Mouse (Mus musculus) C2C12 (cell line): ENCODE data around the gene Bmyc. TPM values are rescaled to one million over a fixed set of nuclear protein-coding genes. Genes with fewer than 3 reads are reported as not detected.

Source experiments
- H3K27me3 ChIP-seq: one replicate; pipeline ENCODE4 v1.6.1; 2011; ENCODE audit not compliant: control insufficient read depth, insufficient read depth, insufficient read length
- H3K36me3 ChIP-seq: one replicate; pipeline ENCODE4 v1.6.1; 2011; ENCODE audit not compliant: control insufficient read depth, insufficient read depth
- H3K4me3 ChIP-seq: one replicate; pipeline ENCODE4 v1.5.1; 2011; ENCODE audit warnings: mild to moderate bottlenecking, control low read depth; ENCODE audit not compliant: poor library complexity, insufficient read depth, severe bottlenecking
- H3K79me2 ChIP-seq: one replicate; pipeline ENCODE4 v1.6.1; 2011; ENCODE audit not compliant: control insufficient read depth, insufficient read depth
- H3K79me3 ChIP-seq: one replicate; pipeline ENCODE4 v1.6.1; 2011; ENCODE audit warnings: low read depth, control low read depth
- H3ac ChIP-seq: one replicate; pipeline ENCODE3; 2011; ENCODE audit warnings: low read depth; ENCODE audit not compliant: control insufficient read depth, insufficient read length
- CEBPB ChIP-seq: IDR thresholded peaks from one replicate; pipeline ENCODE4 v1.6.1; 2011; ENCODE audit warnings: low read depth, mild to moderate bottlenecking, control low read depth, moderate library complexity
- CTCF ChIP-seq: IDR thresholded peaks from one replicate; pipeline ENCODE4 v1.5.1; 2011; ENCODE audit not compliant: control insufficient read depth, insufficient read depth, insufficient read length
- FOSL1 ChIP-seq: IDR thresholded peaks from one replicate; pipeline ENCODE4 v1.8.0; 2011; ENCODE audit warnings: mild to moderate bottlenecking, low read length; ENCODE audit not compliant: poor library complexity, insufficient read depth, severe bottlenecking
- MAX ChIP-seq: IDR thresholded peaks from one replicate; pipeline ENCODE4 v1.6.1; 2011; ENCODE audit warnings: mild to moderate bottlenecking, control low read depth
- MYOD1 ChIP-seq: IDR thresholded peaks from one replicate; pipeline ENCODE4 v1.6.1; 2011; ENCODE audit warnings: low read depth; ENCODE audit not compliant: control insufficient read depth, insufficient read length
- MYOG ChIP-seq: IDR thresholded peaks from one replicate; pipeline ENCODE4 v1.6.1; 2011; ENCODE audit not compliant: control insufficient read depth, insufficient read length; ENCODE audit errors: extremely low read depth
- USF1 ChIP-seq: IDR thresholded peaks from one replicate; pipeline ENCODE4 v1.6.1; 2011; ENCODE audit warnings: low read depth, mild to moderate bottlenecking, control low read depth, moderate library complexity
- polyA plus RNA-seq: library from polyadenylated mRNA; unstranded; fragments of >200 nt; fragmentation: generic; extraction: Trizol; gene quantifications from one replicate; pipeline ENCODE4 v1.2.1, GENCODE M21; 2012; ENCODE audit warnings: missing spikeins

Gene Bmyc
- polyA plus RNA-seq, 1 experiment: 1.0 TPM

DNA sequence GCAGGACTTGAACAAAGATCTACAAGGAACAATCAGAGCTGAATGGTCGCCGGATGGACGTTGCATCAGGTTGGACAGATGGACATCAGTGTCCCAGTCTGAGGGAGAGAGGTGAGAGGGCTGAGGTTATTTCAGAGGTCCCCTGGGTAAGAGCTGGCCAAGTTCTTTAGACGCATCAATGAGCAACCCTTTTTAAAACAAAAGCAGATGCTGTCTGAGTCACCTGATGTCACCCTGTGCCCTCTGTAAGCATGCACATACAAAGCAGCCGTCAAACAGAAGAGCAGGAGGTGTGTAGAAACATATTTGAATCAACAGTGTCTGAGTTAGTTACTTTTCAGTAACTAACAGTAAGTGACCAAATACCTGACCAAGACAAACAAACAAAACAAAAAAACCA, 42.4 kb upstream of the Bmyc start:
- no peak for TF ChIP-seq MAX
- TF ChIP-seq USF1: no peak
- no peak for TF ChIP-seq MYOD1
- no peak for TF ChIP-seq CEBPB
- no peak for TF ChIP-seq MYOG
- H3ac ChIP-seq: no peak overlapping the region

DNA sequence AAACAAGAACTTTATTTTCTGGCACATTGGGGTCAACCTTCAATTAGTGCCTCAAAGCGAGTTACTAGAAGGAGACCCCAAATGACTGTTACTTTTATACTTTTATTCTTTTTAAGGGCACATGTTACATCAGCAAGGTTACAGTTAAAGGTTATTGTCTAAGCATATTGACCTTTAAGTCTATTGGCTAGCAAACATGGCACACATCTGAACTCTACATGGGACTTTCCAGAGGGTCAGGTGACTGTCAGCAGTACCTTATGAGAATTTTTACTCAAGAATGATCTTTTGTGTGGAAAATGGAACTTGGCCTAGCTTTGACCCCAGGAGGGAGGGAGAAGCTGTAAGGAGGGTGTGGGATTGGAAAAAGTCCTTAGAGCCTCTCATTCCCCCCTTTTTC, 40.0 kb upstream of the Bmyc start:
- H3ac ChIP-seq: no peak overlapping the region
- H3K27me3 ChIP-seq: peaks cover 17% of the 10 kb centered on the region
- no peaks in the 10 kb centered on the region for H3K79me2 ChIP-seq
- TF ChIP-seq MAX (no peak), CTCF (no peak), MYOD1 (no peak), FOSL1 (no peak), CEBPB (no peak)
- H3K4me3 ChIP-seq: no peak overlapping the region
- no peaks in the 10 kb centered on the region for H3K79me3 ChIP-seq
- H3K36me3 ChIP-seq: no peaks in the 10 kb centered on the region

More for the DNA sequence above, 42.4 kb upstream of the Bmyc start:
- no peaks in the 10 kb centered on the region for H3K36me3 ChIP-seq
- H3K4me3 ChIP-seq: no peak overlapping the region
- H3K79me3 ChIP-seq: no peaks in the 10 kb centered on the region
- no peaks in the 10 kb centered on the region for H3K79me2 ChIP-seq
- peaks cover 12% of the 10 kb centered on the region for H3K27me3 ChIP-seq

DNA sequence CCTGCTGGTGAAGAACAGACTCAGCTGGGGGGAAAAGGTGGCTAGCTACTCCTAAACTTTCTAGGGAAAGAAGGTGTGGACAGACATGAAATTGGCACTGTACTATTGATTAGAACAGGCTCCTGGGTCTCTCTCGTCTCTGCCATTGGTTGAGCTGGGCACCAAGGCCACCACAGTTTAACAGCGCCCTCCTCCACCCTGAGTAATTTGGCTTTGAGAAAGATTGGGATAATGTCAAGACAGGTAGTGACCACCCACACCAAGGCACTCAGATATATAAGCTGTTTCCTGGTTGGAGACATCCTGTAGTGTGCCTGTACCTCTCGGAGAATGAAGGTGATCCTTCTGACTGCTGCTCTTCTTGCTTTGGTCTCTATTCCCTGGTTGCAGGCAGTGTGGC, 30.1 kb upstream of the Bmyc start, which contains the start of gene Lcn6:
Lcn6 (plus strand) TSS at position 301 of the 400 bp plus-strand sequence.
- no peaks in the 10 kb centered on the region for H3K79me3 ChIP-seq
- no peaks in the 10 kb centered on the region for H3K36me3 ChIP-seq
- no peak within 1 kb of the TSS for H3ac ChIP-seq
- H3K27me3 ChIP-seq: peaks cover 31% of the 10 kb centered on the region
- H3K4me3 ChIP-seq: no peak within 1 kb of the TSS
- no peaks in the 10 kb centered on the region for H3K79me2 ChIP-seq
- no peak for TF ChIP-seq MYOD1
- TF ChIP-seq FOSL1: no peak

GRCm38 (mm10) chr2:25679559-25679958, 27.0 kb upstream of the Bmyc start:
- H3K36me3 ChIP-seq: no peaks in the 10 kb centered on the region
- H3ac ChIP-seq: no peak overlapping the region
- H3K79me3 ChIP-seq: no peaks in the 10 kb centered on the region
- peaks cover 56% of the 10 kb centered on the region for H3K27me3 ChIP-seq
- TF ChIP-seq MYOG (no peak), MAX (no peak), MYOD1 (no peak), CEBPB (no peak), FOSL1 (no peak), CTCF (no peak), USF1 (no peak)
- no peaks in the 10 kb centered on the region for H3K79me2 ChIP-seq
- no peak overlapping the region for H3K4me3 ChIP-seq

GRCm38 (mm10) chr2:25682426-25682825, 24.1 kb upstream of the Bmyc start, which contains the start of gene Lcn10:
Gene Lcn10 (plus strand): TSS chr2:25682726.
- Histone ChIP-seq H3K4me3 (no peak within 1 kb of the TSS), H3K79me3 (no peaks in the 10 kb centered on the region), H3K27me3 (peaks cover 61% of the 10 kb centered on the region), H3K79me2 (no peaks in the 10 kb centered on the region), H3ac (no peak within 1 kb of the TSS), H3K36me3 (no peaks in the 10 kb centered on the region)
- no peak for TF ChIP-seq CEBPB
- TF ChIP-seq MYOG: no peak
- no peak for TF ChIP-seq USF1
- no peak for TF ChIP-seq FOSL1

DNA sequence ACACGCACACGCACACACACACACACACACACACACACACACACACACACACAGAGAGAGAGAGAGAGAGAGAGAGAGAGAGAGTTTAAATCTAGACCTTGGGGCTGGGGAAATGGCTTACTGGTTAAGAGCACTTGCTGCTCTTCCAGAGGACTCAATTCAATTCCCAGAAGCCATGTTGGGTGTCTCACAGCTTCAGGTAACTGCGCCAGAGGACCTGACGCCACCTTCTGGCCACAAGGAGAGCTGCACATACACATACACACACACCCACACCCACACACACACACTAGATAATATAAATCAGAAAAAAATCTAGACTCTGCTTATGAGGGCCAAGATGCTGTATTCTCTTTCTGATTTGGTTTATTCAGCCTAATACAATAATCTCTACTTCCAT, 19.6 kb upstream of the Bmyc start:
- H3K36me3 ChIP-seq: no peaks in the 10 kb centered on the region
- H3K79me2 ChIP-seq: no peaks in the 10 kb centered on the region
- H3K27me3 ChIP-seq: peaks cover 37% of the 10 kb centered on the region
- H3K79me3 ChIP-seq: no peaks in the 10 kb centered on the region
- TF ChIP-seq MYOD1 (no peak), USF1 (no peak), MAX (no peak), MYOG (no peak), CTCF (no peak), CEBPB (no peak), FOSL1 (no peak)
- H3ac ChIP-seq: no peak overlapping the region
- H3K4me3 ChIP-seq: no peak overlapping the region
